Mouse (Mus musculus): ENCODE results near the gene Josd1. TPM values are rescaled to one million over a fixed set of nuclear protein-coding genes. Genes with fewer than 3 reads are reported as not detected.
A peak's percentile ranks its signal among the peaks of the same experiment; 100 is the strongest.

Josd1 gene
- polyA plus RNA-seq, 1 experiment from 2014 or later, result 16.1 TPM

- 98% methylated on average over 2 of the region's 2 CpGs for WGBS
- no peak overlapping the region for H3K4me3 ChIP-seq (replicated peaks; ENCODE audit: low read length)
- H3K36me3 ChIP-seq (replicated peaks; ENCODE audit: control insufficient read depth, insufficient read depth), result peaks cover 17% of the 10 kb centered on the region; the same call in 1 of the 2 replicates
- no peak for ATAC-seq (ENCODE audit: low FRiP score)
- no peaks in the 10 kb centered on the region for H3K27me3 ChIP-seq (ENCODE audit: control insufficient read depth, insufficient read depth, low read length)
- no peak for DNase-seq (ENCODE audit: low spot score)
- H3K9ac ChIP-seq, result no peak overlapping the region
- H3K9me3 ChIP-seq (ENCODE audit: control insufficient read depth, low read length), result no peaks in the 10 kb centered on the region
- peaks cover 26% of the 10 kb centered on the region for H3K4me1 ChIP-seq (replicated peaks; ENCODE audit: control insufficient read depth, insufficient read depth, low read length)
- H3K27ac ChIP-seq, result peak overlapping the region; percentile 66; the same call in 1 of the 2 replicates
- no peak overlapping the region for H3K4me2 ChIP-seq (replicated peaks)
Observed at GRCm38 (mm10) chr15:79696508-79696907, 8.8 kb upstream of the Josd1 start.

GRCm38 (mm10) chr15:79695516-79695915 is 7.8 kb upstream of the Josd1 start:
- ATAC-seq (ENCODE audit: low FRiP score), result no peak
- DNase-seq (ENCODE audit: low spot score), result no peak
- H3K9ac ChIP-seq, result no peak overlapping the region
- no peaks in the 10 kb centered on the region for H3K9me3 ChIP-seq (ENCODE audit: control insufficient read depth, low read length)
- no peak overlapping the region for H3K27ac ChIP-seq
- peaks cover 28% of the 10 kb centered on the region for H3K4me1 ChIP-seq (replicated peaks; ENCODE audit: control insufficient read depth, insufficient read depth, low read length)
- H3K27me3 ChIP-seq (ENCODE audit: control insufficient read depth, insufficient read depth, low read length), result no peaks in the 10 kb centered on the region
- H3K4me2 ChIP-seq (replicated peaks), result no peak overlapping the region
- 79% methylated on average over 3 of the region's 3 CpGs for WGBS
- peaks cover 17% of the 10 kb centered on the region; the same call in 1 of the 2 replicates for H3K36me3 ChIP-seq (replicated peaks; ENCODE audit: control insufficient read depth, insufficient read depth)
- H3K4me3 ChIP-seq (replicated peaks; ENCODE audit: low read length), result no peak overlapping the region

- Histone ChIP-seq H3K4me1 (replicated peaks; ENCODE audit: control insufficient read depth, insufficient read depth, low read length) (peaks cover 28% of the 10 kb centered on the region), H3K4me2 (replicated peaks) (no peak overlapping the region), H3K9ac (no peak overlapping the region), H3K27me3 (ENCODE audit: control insufficient read depth, insufficient read depth, low read length) (no peaks in the 10 kb centered on the region), H3K27ac (no peak overlapping the region), H3K36me3 (replicated peaks; ENCODE audit: control insufficient read depth, insufficient read depth) (peaks cover 17% of the 10 kb centered on the region; the same call in 1 of the 2 replicates), H3K4me3 (replicated peaks; ENCODE audit: low read length) (no peak overlapping the region), H3K9me3 (ENCODE audit: control insufficient read depth, low read length) (no peaks in the 10 kb centered on the region)
- DNase-seq (ENCODE audit: low spot score) (no peak), ATAC-seq (ENCODE audit: low FRiP score) (no peak)
- WGBS, result 95% methylated on average over 4 of the region's 4 CpGs
Observed at GRCm38 (mm10) chr15:79694512-79694911, 6.8 kb upstream of the Josd1 start.

- WGBS, result 87% methylated on average over 11 of the region's 11 CpGs
- ATAC-seq (ENCODE audit: low FRiP score) (no peak), DNase-seq (ENCODE audit: low spot score) (no peak)
- H3K36me3 ChIP-seq (replicated peaks; ENCODE audit: control insufficient read depth, insufficient read depth), result peaks cover 17% of the 10 kb centered on the region; the same call in 1 of the 2 replicates
- no peaks in the 10 kb centered on the region for H3K27me3 ChIP-seq (ENCODE audit: control insufficient read depth, insufficient read depth, low read length)
- no peak overlapping the region for H3K4me3 ChIP-seq (replicated peaks; ENCODE audit: low read length)
- H3K9ac ChIP-seq, result no peak overlapping the region
- no peak overlapping the region for H3K4me2 ChIP-seq (replicated peaks)
- no peak overlapping the region for H3K27ac ChIP-seq
- no peaks in the 10 kb centered on the region for H3K9me3 ChIP-seq (ENCODE audit: control insufficient read depth, low read length)
- peaks cover 28% of the 10 kb centered on the region for H3K4me1 ChIP-seq (replicated peaks; ENCODE audit: control insufficient read depth, insufficient read depth, low read length)
Observed at GRCm38 (mm10) chr15:79693740-79694139, 6.0 kb upstream of the Josd1 start.

- H3K27ac ChIP-seq, result no peak overlapping the region
- H3K27me3 ChIP-seq (ENCODE audit: control insufficient read depth, insufficient read depth, low read length), result no peaks in the 10 kb centered on the region
- ATAC-seq (ENCODE audit: low FRiP score) (no peak), DNase-seq (ENCODE audit: low spot score) (no peak)
- H3K9ac ChIP-seq, result no peak overlapping the region
- H3K4me1 ChIP-seq (replicated peaks; ENCODE audit: control insufficient read depth, insufficient read depth, low read length), result peaks cover 33% of the 10 kb centered on the region
- 74% methylated on average over 5 of the region's 5 CpGs for WGBS
- H3K9me3 ChIP-seq (ENCODE audit: control insufficient read depth, low read length), result no peaks in the 10 kb centered on the region
- H3K4me3 ChIP-seq (replicated peaks; ENCODE audit: low read length), result 0 out of 2 replicates have a peak overlapping the region, but pooled peaks have one; percentile 94
- peaks cover 17% of the 10 kb centered on the region; the same call in 1 of the 2 replicates for H3K36me3 ChIP-seq (replicated peaks; ENCODE audit: control insufficient read depth, insufficient read depth)
- H3K4me2 ChIP-seq (replicated peaks), result peak overlapping the region; percentile 97
Observed at GRCm38 (mm10) chr15:79692334-79692733, 4.6 kb upstream of the Josd1 start.

- Histone ChIP-seq H3K4me1 (replicated peaks; ENCODE audit: control insufficient read depth, insufficient read depth, low read length) (peaks cover 37% of the 10 kb centered on the region), H3K27ac (peak overlapping the region; percentile 90), H3K27me3 (ENCODE audit: control insufficient read depth, insufficient read depth, low read length) (no peaks in the 10 kb centered on the region), H3K9ac (peak overlapping the region; percentile 86), H3K4me2 (replicated peaks) (peak overlapping the region; percentile 97), H3K36me3 (replicated peaks; ENCODE audit: control insufficient read depth, insufficient read depth) (peaks cover 10% of the 10 kb centered on the region; the same call in 1 of the 2 replicates), H3K9me3 (ENCODE audit: control insufficient read depth, low read length) (no peaks in the 10 kb centered on the region), H3K4me3 (replicated peaks; ENCODE audit: low read length) (peak overlapping the region; percentile 94)
- DNase-seq (ENCODE audit: low spot score) (no peak), ATAC-seq (ENCODE audit: low FRiP score) (peak; percentile 0; the same call in 1 of the 2 replicates)
- WGBS, result under 1% methylated on average over 51 of the region's 53 CpGs
Observed at GRCm38 (mm10) chr15:79691023-79691508, 3.3 kb upstream of the Josd1 start.

- Histone ChIP-seq H3K4me1 (replicated peaks; ENCODE audit: control insufficient read depth, insufficient read depth, low read length) (peaks cover 43% of the 10 kb centered on the region), H3K27me3 (ENCODE audit: control insufficient read depth, insufficient read depth, low read length) (no peaks in the 10 kb centered on the region), H3K27ac (peak within 1 kb of the TSS; percentile 90), H3K9me3 (ENCODE audit: control insufficient read depth, low read length) (no peaks in the 10 kb centered on the region), H3K36me3 (replicated peaks; ENCODE audit: control insufficient read depth, insufficient read depth) (peaks cover 8% of the 10 kb centered on the region; the same call in 1 of the 2 replicates), H3K9ac (peak within 1 kb of the TSS; percentile 86), H3K4me3 (replicated peaks; ENCODE audit: low read length) (peak within 1 kb of the TSS; percentile 94), H3K4me2 (replicated peaks) (peak within 1 kb of the TSS; percentile 97)
- under 1% methylated on average over 41 of the region's 45 CpGs for WGBS
- peak; percentile 97 for DNase-seq (ENCODE audit: low spot score)
- ATAC-seq (ENCODE audit: low FRiP score), result peak; percentile 98
Observed at GRCm38 (mm10) chr15:79690426-79691022, 2.8 kb upstream of the Josd1 start, which contains the start of gene Gtpbp1. Gene Gtpbp1 (plus strand): TSS chr15:79690845.

- Histone ChIP-seq H3K27ac (peak overlapping the region; percentile 68; the same call in 1 of the 2 replicates), H3K27me3 (ENCODE audit: control insufficient read depth, insufficient read depth, low read length) (no peaks in the 10 kb centered on the region), H3K4me1 (replicated peaks; ENCODE audit: control insufficient read depth, insufficient read depth, low read length) (peaks cover 50% of the 10 kb centered on the region), H3K9ac (0 out of 2 replicates have a peak overlapping the region, but pooled peaks have one; percentile 32), H3K36me3 (replicated peaks; ENCODE audit: control insufficient read depth, insufficient read depth) (peaks cover 1% of the 10 kb centered on the region; the same call in 1 of the 2 replicates), H3K4me3 (replicated peaks; ENCODE audit: low read length) (peak overlapping the region; percentile 94), H3K9me3 (ENCODE audit: control insufficient read depth, low read length) (no peaks in the 10 kb centered on the region), H3K4me2 (replicated peaks) (peak overlapping the region; percentile 65)
- no peak for ATAC-seq (ENCODE audit: low FRiP score)
- DNase-seq (ENCODE audit: low spot score), result no peak
- 17% methylated on average over 24 of the region's 24 CpGs for WGBS
Observed at GRCm38 (mm10) chr15:79689662-79690425, 2.1 kb upstream of the Josd1 start.

All from hindbrain, embryonic 14.5 days (tissue).